Mouse (Mus musculus) forebrain, embryonic 12.5 days (tissue): ENCODE measurements around the gene Tlr6. TPM values are rescaled to one million over a fixed set of nuclear protein-coding genes. Genes with fewer than 3 reads are reported as not detected.

ENCODE experiments used
- ATAC-seq: fragments of 200-750 bp; cut with Nextera tagmentation; 2 replicates; pipeline ENCODE4 v1.8.0; 2017; ENCODE audit warnings: moderate TSS enrichment; ENCODE audit not compliant: low FRiP score
- H3K27ac ChIP-seq: fragments of 300-500 bp; sonication (generic); 2 replicates; pipeline ENCODE4 v1.5.1; 2016; ENCODE audit warnings: mild to moderate bottlenecking
- H3K27me3 ChIP-seq: fragments of 300-500 bp; sonication (generic); 2 replicates; pipeline ENCODE4 v1.6.1; 2016; ENCODE audit warnings: mild to moderate bottlenecking
- H3K36me3 ChIP-seq: fragments of 300-500 bp; sonication (generic); replicated peaks from 2 replicates; pipeline ENCODE4 v1.6.1; 2016; ENCODE audit warnings: mild to moderate bottlenecking
- H3K4me1 ChIP-seq: fragments of 300-500 bp; sonication (generic); 2 replicates; pipeline ENCODE4 v1.6.1; 2016
- H3K4me2 ChIP-seq: fragments of 300-500 bp; sonication (generic); 2 replicates; pipeline ENCODE4 v1.6.1; 2016; ENCODE audit warnings: mild to moderate bottlenecking, moderate library complexity
- H3K4me3 ChIP-seq: fragments of 300-500 bp; sonication (generic); replicated peaks from 2 replicates; pipeline ENCODE4 v1.5.1; 2016; ENCODE audit warnings: mild to moderate bottlenecking
- H3K9ac ChIP-seq: fragments of 300-500 bp; sonication (generic); 2 replicates; pipeline ENCODE4 v1.6.1; 2016; ENCODE audit warnings: mild to moderate bottlenecking
- H3K9me3 ChIP-seq: fragments of 300-500 bp; sonication (generic); 2 replicates; pipeline ENCODE4 v1.6.1; 2016
- WGBS: fragments of 180-500 bp; shearing (Covaris S2); methylation state at CpG from one replicate; pipeline ENCODE4 v1.1.7; 2016; 5-methylcytosine and 5-hydroxymethylcytosine counted together
- polyA plus RNA-seq: library from polyadenylated mRNA; unstranded; fragments of >200 nt; fragmentation: Nextera tagmentation; extraction: Ambion mirVana; gene quantifications from 2 replicates; pipeline ENCODE4 v1.2.1, GENCODE M21; 2016

Tlr6 gene
- polyA plus RNA-seq, result 0.32 TPM in 2 replicates

- no peaks in the 10 kb centered on the region for H3K36me3 ChIP-seq
- no peaks in the 10 kb centered on the region for H3K4me1 ChIP-seq
- ATAC-seq, result no peak
- H3K4me3 ChIP-seq, result no peak within 1 kb of the TSS
- 85% methylated on average over 13 of the region's 13 CpGs for WGBS
- H3K27me3 ChIP-seq, result no peaks in the 10 kb centered on the region
- H3K9me3 ChIP-seq, result no peaks in the 10 kb centered on the region
- H3K9ac ChIP-seq, result no peak within 1 kb of the TSS
- H3K27ac ChIP-seq, result no peak within 1 kb of the TSS
- H3K4me2 ChIP-seq, result no peak within 1 kb of the TSS
Measured at GRCm38 (mm10) chr5:64959843-64960230, at the start of gene Tlr6. Gene Tlr6, minus strand, starts transcription at chr5:64960097.

DNA sequence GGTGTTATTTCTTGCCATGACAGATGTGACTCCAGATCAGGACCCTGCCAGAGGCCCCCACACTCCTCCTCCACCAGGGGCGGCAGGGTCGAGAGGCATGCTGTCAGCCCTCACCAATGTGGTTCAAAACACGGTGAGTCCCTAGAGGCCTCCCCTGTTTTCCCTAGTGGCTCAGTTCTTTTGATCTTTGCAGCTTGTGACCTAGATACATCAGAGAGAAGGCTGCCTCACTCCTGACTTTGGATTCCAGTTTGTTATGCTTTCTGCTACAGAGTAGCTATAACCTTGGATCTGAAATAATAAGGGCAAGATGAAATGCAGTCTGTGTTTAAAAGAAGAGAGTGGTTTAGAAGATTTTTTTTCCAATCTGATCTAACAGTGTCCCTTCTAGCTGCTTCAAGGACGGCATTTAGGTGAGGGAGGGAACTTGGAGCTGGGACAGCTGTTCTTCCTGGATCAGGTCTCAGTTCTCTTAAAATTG lies 46.2 kb upstream of the Tlr6 start:
- no peak overlapping the region for H3K27ac ChIP-seq
- peaks cover 12% of the 10 kb centered on the region for H3K4me1 ChIP-seq
- WGBS, result 54% methylated on average over 4 of the region's 4 CpGs
- no peaks in the 10 kb centered on the region for H3K27me3 ChIP-seq
- H3K9me3 ChIP-seq, result no peaks in the 10 kb centered on the region
- no peak overlapping the region for H3K4me3 ChIP-seq
- H3K4me2 ChIP-seq, result no peak overlapping the region
- H3K36me3 ChIP-seq, result 0 out of 2 replicates have a peak, but pooled peaks cover 3% of the 10 kb centered on the region
- ATAC-seq, result peak; percentile 15; the same call in 1 of the 2 replicates
- no peak overlapping the region for H3K9ac ChIP-seq

- Histone ChIP-seq H3K9ac (no peak overlapping the region), H3K4me2 (no peak overlapping the region), H3K36me3 (no peaks in the 10 kb centered on the region), H3K9me3 (no peaks in the 10 kb centered on the region), H3K4me1 (peaks cover 12% of the 10 kb centered on the region), H3K27ac (no peak overlapping the region), H3K27me3 (no peaks in the 10 kb centered on the region), H3K4me3 (no peak overlapping the region)
- WGBS, result 94% methylated on average over 4 of the region's 4 CpGs
- ATAC-seq, result no peak
Measured at GRCm38 (mm10) chr5:65005251-65005650, 45.4 kb upstream of the Tlr6 start.

DNA sequence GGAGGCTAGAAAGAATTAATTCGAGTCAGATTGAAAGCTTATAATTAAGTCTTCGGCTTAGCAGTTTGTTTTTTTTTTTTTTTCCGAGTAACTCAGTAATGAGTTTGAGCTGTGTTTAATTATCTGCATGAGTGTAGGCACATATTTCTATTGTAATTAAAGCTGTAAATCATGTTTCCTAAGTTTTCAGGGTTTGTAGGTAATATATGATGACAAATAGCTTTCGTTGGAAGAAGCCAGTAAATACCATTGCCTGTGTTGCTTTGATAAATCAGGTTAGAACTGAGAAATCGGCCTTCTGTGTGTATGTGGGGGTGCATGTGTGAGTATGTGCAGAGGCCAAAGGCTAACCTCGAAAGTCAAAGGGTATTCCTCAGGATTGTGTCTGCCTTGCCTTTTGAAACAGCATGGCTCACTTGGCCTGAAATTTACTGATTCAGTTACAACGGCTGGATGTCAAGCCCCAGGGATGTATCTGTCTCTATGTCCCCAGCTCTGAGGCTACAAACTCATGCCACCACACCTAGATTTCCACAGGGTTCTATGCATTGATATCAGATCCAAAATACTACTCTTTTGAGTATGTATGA lies 44.1 kb upstream of the Tlr6 start:
- Histone ChIP-seq H3K4me3 (no peak overlapping the region), H3K4me2 (no peak overlapping the region), H3K36me3 (no peaks in the 10 kb centered on the region), H3K9me3 (no peaks in the 10 kb centered on the region), H3K27me3 (no peaks in the 10 kb centered on the region), H3K27ac (no peak overlapping the region), H3K9ac (no peak overlapping the region), H3K4me1 (peaks cover 12% of the 10 kb centered on the region)
- 55% methylated on average over 7 of the region's 7 CpGs for WGBS
- ATAC-seq, result no peak

DNA sequence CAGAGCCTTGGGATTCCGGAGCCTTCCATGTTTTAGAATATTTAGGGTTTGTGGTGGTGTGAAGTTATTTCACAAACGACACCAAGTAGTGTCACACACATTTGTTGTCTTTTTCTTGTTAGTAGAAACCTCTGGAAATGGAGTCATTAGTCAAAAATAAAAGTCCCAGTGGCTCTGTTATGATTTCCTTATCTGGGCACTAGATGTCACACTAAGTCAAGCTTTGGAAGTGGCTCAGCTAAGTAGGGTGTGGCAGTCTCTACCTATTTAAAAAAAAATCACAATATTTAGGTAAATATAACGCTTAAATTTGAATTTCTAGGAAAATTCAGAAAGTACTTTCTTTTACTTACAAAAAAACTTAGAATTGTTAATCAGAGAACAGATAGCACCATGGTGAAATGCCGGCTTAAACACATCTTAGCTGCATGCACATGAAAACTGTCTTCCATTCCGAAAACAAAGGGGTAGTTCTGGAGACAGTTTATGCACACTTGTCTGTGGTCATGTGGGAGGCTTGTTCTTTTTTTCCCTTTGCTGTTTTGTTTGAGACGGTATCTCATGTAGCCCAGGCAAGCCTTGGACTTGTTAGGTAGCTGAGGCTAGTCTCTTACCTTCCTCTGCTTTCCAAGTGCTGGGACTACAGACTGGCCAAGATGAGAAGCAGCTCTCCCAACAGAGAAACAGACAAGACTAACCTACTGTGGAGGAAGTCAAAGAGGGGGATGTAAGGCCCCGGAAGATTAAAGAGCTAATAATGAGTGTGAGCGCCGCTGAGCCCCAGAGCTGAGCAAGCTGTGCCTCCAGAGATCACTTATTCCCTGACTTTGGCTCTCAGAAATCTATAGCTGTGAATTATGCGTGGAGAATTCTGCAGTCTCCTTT lies 43.3 kb upstream of the Tlr6 start:
- Histone ChIP-seq H3K27ac (peak overlapping the region; percentile 4; the same call in 1 of the 2 replicates), H3K4me1 (peaks cover 12% of the 10 kb centered on the region), H3K9me3 (no peaks in the 10 kb centered on the region), H3K36me3 (no peaks in the 10 kb centered on the region), H3K4me2 (no peak overlapping the region), H3K27me3 (no peaks in the 10 kb centered on the region), H3K4me3 (no peak overlapping the region), H3K9ac (no peak overlapping the region)
- 0 out of 2 replicates have a peak, but pooled peaks have one; percentile 51 for ATAC-seq
- WGBS, result 61% methylated on average over 10 of the region's 10 CpGs

DNA sequence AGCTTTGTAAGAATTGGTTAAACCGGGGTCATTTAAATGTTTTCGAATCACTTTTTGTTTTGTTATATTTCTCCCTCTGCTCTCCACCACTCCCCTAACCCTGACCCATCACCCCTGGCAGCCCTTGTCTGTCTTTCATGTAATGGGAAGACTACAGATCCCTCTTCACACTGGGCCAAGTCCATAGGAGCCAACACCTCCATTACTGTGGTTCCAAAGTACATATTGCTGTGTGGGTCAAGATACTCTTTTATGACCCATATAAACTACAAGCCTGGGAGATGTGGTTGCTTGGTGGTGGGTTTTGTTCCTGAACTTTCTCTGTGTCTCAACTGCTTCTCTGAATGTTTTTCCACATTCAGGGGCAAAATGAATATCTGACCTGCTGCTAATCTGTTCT lies 35.5 kb upstream of the Tlr6 start:
- Histone ChIP-seq H3K36me3 (no peaks in the 10 kb centered on the region), H3K4me3 (no peak overlapping the region), H3K27ac (no peak overlapping the region), H3K4me1 (no peaks in the 10 kb centered on the region), H3K9me3 (no peaks in the 10 kb centered on the region), H3K4me2 (no peak overlapping the region), H3K27me3 (no peaks in the 10 kb centered on the region), H3K9ac (no peak overlapping the region)
- ATAC-seq, result no peak
- 97% methylated on average over 2 of the region's 2 CpGs for WGBS

DNA sequence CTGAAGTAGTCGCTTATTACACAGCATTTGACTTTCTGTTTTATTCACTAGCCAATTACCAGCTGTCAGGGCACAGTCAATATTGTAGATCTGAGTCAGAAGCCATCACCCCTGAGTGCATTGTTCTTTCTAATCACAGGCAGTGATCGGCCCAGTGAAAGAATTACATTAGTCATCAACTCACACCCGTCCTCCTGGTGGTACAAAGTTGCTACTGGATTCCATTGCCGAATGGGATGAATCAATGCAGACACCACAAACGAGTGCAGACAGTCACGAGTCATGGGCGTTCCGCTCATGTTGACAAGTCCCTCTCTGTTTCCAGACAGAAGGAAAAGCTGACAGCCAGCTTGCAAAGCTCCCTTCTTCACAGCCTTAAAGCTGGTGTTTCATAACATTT lies 32.6 kb upstream of the Tlr6 start:
- H3K9ac ChIP-seq, result no peak overlapping the region
- H3K4me3 ChIP-seq, result no peak overlapping the region
- H3K4me1 ChIP-seq, result no peaks in the 10 kb centered on the region
- no peaks in the 10 kb centered on the region for H3K36me3 ChIP-seq
- WGBS, result 57% methylated on average over 8 of the region's 8 CpGs
- H3K27ac ChIP-seq, result no peak overlapping the region
- H3K27me3 ChIP-seq, result no peaks in the 10 kb centered on the region
- H3K4me2 ChIP-seq, result no peak overlapping the region
- ATAC-seq, result no peak
- H3K9me3 ChIP-seq, result no peaks in the 10 kb centered on the region

DNA sequence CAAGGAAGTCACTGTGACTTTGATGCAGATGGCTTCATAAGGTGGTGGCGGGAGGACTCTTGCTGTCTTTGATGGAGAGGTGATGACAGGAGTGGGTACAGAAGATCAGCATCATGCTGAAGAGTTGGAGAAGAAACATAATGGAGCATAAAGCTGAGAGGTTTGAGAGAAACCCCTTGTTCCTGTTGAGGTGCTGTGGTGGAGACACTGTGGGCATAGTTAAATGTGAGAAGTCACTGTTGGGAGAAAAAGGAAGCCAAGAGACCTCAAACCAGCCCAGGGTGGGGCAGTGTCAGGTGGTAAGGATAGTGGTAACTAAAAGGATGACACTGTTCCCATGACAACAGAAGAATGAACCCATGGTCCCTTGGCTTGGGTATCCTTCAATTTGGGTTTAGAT lies 30.0 kb upstream of the Tlr6 start:
- H3K9ac ChIP-seq, result no peak overlapping the region
- no peaks in the 10 kb centered on the region for H3K9me3 ChIP-seq
- no peaks in the 10 kb centered on the region for H3K27me3 ChIP-seq
- H3K4me3 ChIP-seq, result no peak overlapping the region
- H3K4me1 ChIP-seq, result no peaks in the 10 kb centered on the region
- no peak overlapping the region for H3K27ac ChIP-seq
- WGBS, result 95% methylated on average over 1 of the region's 1 CpGs
- ATAC-seq, result no peak
- no peaks in the 10 kb centered on the region for H3K36me3 ChIP-seq
- no peak overlapping the region for H3K4me2 ChIP-seq

DNA sequence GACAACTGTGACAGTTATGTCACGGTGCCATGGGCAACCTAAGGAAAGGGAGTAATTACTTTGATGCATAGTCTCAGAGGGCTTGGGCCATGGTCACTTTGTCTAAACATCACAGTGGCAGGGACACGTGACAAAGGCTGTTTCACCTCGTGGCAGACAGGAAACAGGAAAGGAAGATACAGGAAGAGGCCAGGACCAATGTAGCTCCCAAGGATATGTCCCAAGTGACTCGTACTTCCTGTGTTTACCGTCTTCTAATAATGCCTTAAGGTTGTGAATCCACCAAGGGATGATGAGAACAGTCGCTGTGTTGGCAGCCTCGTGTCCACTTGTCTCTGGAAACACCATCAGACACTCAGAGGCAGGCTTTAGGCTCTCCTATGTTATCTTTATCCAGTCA lies 26.1 kb upstream of the Tlr6 start:
- WGBS, result 82% methylated on average over 7 of the region's 7 CpGs
- Histone ChIP-seq H3K36me3 (no peaks in the 10 kb centered on the region), H3K4me3 (no peak overlapping the region), H3K27ac (no peak overlapping the region), H3K4me1 (no peaks in the 10 kb centered on the region), H3K9me3 (no peaks in the 10 kb centered on the region), H3K4me2 (no peak overlapping the region), H3K27me3 (no peaks in the 10 kb centered on the region), H3K9ac (no peak overlapping the region)
- no peak for ATAC-seq

GRCm38 (mm10) chr5:64977128-64977527 lies 17.2 kb upstream of the Tlr6 start:
- H3K4me1 ChIP-seq, result no peaks in the 10 kb centered on the region
- H3K36me3 ChIP-seq, result no peaks in the 10 kb centered on the region
- no peak overlapping the region for H3K4me2 ChIP-seq
- no peak overlapping the region for H3K4me3 ChIP-seq
- H3K9ac ChIP-seq, result no peak overlapping the region
- WGBS, result 74% methylated on average over 8 of the region's 8 CpGs
- H3K9me3 ChIP-seq, result no peaks in the 10 kb centered on the region
- no peaks in the 10 kb centered on the region for H3K27me3 ChIP-seq
- no peak for ATAC-seq
- H3K27ac ChIP-seq, result no peak overlapping the region

- Histone ChIP-seq H3K9ac (no peak overlapping the region), H3K27me3 (peaks cover 10% of the 10 kb centered on the region; the same call in 1 of the 2 replicates), H3K4me2 (no peak overlapping the region), H3K9me3 (no peaks in the 10 kb centered on the region), H3K4me1 (peaks cover 6% of the 10 kb centered on the region; the same call in 1 of the 2 replicates), H3K27ac (no peak overlapping the region), H3K4me3 (no peak overlapping the region), H3K36me3 (no peaks in the 10 kb centered on the region)
- no peak for ATAC-seq
- WGBS, result 76% methylated on average over 5 of the region's 5 CpGs
Measured at GRCm38 (mm10) chr5:64975121-64975520, 15.2 kb upstream of the Tlr6 start.

GRCm38 (mm10) chr5:64969861-64970771 lies 10.2 kb upstream of the Tlr6 start, which contains the start of gene Fam114a1:
Gene Fam114a1, plus strand, starts transcription at chr5:64970071.
- H3K9me3 ChIP-seq, result no peaks in the 10 kb centered on the region
- WGBS, result 1% methylated on average over 55 of the region's 68 CpGs
- peak; percentile 77 for ATAC-seq
- H3K27ac ChIP-seq, result no peak within 1 kb of the TSS
- H3K4me1 ChIP-seq, result peaks cover 20% of the 10 kb centered on the region
- H3K4me3 ChIP-seq, result peak within 1 kb of the TSS; percentile 69
- H3K27me3 ChIP-seq, result peaks cover 24% of the 10 kb centered on the region
- peak within 1 kb of the TSS; percentile 95 for H3K4me2 ChIP-seq
- H3K36me3 ChIP-seq, result no peaks in the 10 kb centered on the region
- H3K9ac ChIP-seq, result peak within 1 kb of the TSS; percentile 71
